Mouse (Mus musculus): ENCODE measurements at regions not wholly inside any gene's neighbourhood (a gene's known extent, or its start where the extent isn't known, plus 50 kb on each side); places are given as distances from the start of the nearest gene placed in this dataset.

GRCm38 (mm10) chr6:22444220-22444619 lies 88.2 kb upstream of the Fam3c start:
- peak; percentile 26 for DNase-seq (ENCODE audit: low spot score)

- no peak for DNase-seq (ENCODE audit: low spot score)
Observed at GRCm38 (mm10) chr6:22443573-22443972, 87.5 kb upstream of the Fam3c start.

GRCm38 (mm10) chr6:22443170-22443569 lies 87.1 kb upstream of the Fam3c start:
- no peak for DNase-seq (ENCODE audit: low spot score)

GRCm38 (mm10) chr6:22442591-22442990 lies 86.5 kb upstream of the Fam3c start:
- no peak for DNase-seq (ENCODE audit: low spot score)

- no peak for DNase-seq (ENCODE audit: low spot score)
Observed at GRCm38 (mm10) chr6:22439871-22440270, 83.8 kb upstream of the Fam3c start.

GRCm38 (mm10) chr6:22429026-22429425 lies 73.0 kb upstream of the Fam3c start:
- DNase-seq (ENCODE audit: low spot score): no peak

GRCm38 (mm10) chr6:22424161-22424807 lies 68.2 kb upstream of the Fam3c start:
- DNase-seq (ENCODE audit: low spot score): no peak

GRCm38 (mm10) chr6:22423070-22423980 lies 67.3 kb upstream of the Fam3c start:
- DNase-seq (ENCODE audit: low spot score): no peak

- DNase-seq (ENCODE audit: low spot score): no peak
Observed at GRCm38 (mm10) chr6:22421551-22421950, 65.5 kb upstream of the Fam3c start.

- no peak for DNase-seq (ENCODE audit: low spot score)
Observed at GRCm38 (mm10) chr6:22418279-22418678, 62.2 kb upstream of the Fam3c start.

GRCm38 (mm10) chr6:22417189-22417588 lies 61.1 kb upstream of the Fam3c start:
- DNase-seq (ENCODE audit: low spot score): no peak

GRCm38 (mm10) chr6:22411796-22412195 lies 55.8 kb upstream of the Fam3c start:
- no peak for DNase-seq (ENCODE audit: low spot score)

GRCm38 (mm10) chr6:22408808-22409589 lies 53.0 kb upstream of the Fam3c start:
- DNase-seq (ENCODE audit: low spot score): no peak
